Mouse (Mus musculus): Measurements from ENCODE around the gene Grm3. TPM values are rescaled to one million over a fixed set of nuclear protein-coding genes. Genes with fewer than 3 reads are reported as not detected.

Grm3 gene
- total RNA-seq, 2 experiments from 2014 or later = not detected

DNA sequence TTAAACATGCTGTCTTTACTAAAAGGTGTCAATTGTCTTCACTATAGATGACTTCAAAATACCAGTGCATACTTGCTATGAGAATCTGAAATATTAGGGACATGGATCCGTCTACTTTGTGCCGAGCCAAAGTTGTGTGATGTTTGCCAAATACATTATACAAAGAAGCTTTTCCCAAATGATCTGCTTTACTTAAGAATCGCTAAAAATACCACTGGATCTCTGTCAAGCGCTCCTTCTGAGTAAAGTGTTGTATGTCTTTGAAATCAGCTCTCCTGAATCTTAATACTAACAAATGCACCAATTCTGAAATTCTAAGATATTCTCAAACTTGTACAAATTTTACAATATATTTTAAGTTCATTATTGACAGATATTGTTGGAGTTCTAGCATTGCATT lies 100.6 kb downstream of the Grm3 start:
- no peak for ATAC-seq (replicated peaks; ENCODE audit: poor library complexity)

DNA sequence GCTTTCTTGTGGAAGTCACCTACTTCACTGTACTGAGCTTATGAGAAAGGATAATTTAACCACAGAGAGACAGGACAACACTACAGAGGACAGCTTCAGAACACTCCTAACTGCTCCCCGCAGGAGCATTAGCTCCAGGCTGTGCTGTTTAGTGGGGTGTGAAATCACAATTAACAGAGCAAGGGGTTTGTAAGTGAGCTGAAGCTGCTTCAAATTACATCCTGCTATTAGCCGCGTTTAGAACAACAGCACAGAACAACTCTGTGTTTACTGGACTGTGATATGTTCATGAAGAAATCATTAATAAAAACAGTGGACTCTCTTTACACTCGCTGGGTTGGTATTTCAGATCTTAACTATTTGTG lies 101.9 kb downstream of the Grm3 start:
- no peak for ATAC-seq (replicated peaks; ENCODE audit: poor library complexity)

DNA sequence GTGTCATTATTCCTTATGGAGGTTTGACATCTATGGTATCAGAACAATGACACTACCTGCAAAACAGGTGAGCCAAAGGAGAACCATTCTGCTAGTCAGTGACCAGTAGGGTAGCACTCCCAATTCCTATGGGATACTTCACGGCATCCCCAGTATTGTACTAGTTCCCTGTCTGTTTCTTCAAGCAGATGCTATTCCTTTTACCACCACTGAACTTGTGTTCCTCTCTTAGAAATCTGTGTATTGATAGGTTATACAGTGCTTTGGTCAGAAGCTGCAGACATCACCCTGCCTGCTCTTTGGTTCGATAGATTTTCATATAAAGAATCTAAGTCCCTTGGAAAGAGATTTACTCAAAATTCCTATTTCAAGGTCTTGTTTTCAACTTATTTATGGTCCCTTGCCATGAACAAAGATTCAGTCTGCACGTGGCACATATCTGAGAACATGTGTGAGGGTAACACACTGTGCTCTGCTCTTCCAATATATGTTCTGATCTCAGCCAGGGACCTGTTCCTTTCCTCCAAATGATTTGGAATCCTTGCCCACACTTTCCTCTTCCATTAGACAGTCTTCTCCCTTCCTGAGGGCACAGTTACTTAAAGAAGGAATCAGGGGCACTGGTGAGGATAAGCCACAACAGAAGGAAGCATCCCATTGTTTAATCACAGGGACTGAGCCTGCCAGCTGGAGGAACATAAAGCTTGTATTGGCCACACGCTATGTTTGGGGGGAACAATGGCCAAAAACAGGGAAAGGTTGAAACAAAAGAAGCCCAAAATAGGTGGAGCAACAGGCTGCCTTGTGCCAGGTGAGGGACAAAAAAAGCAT lies 102.5 kb downstream of the Grm3 start:
- ATAC-seq (replicated peaks; ENCODE audit: poor library complexity) = no peak

DNA sequence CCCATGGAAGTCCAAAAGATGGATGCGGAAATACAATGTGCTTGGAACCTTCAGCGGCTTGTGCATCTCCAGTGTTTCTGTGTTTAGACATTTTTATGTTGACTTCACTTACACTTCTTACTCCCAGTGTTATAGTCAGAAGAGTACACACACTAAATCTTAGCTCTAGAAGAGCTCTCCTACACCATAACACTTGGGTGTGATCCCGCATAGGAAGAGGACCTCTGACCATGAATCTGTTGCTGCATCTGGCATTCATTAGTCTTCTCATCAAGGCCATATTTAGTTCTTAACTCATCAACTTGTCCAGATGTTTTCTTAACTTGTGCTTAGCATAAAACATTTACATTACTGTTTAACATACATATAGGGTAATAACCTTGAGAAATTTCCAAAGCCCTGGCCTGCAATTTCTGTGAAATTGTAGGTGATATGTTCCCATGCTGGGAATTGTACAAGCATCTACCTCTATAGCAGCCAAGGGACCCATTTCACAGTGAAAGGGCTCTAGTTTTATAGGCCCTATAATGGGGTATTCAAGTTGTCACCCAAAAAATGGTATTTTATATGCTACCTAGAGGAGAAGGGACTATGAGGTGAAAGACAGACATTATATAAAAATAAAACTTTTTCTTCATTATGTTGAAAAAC lies 103.4 kb downstream of the Grm3 start:
- ATAC-seq (replicated peaks; ENCODE audit: poor library complexity) = no peak

DNA sequence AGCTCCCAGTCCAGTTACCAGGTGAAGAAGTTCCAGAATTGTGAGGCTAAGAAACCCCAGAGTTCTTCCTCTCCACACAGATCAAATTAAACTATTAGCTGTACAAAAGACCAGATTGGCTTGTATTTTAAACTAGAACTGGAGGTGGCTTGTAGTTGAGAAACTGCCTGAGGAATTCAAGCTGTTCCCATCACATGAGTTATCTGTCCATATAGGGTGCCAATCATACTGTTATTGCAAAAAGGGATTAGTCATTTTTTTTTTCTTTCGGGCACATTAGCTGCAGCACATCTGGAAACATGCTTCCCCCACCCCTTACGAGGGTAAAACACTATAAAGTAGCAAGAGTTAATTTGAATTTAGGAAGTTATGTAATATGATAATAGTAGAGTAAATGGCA lies 145.9 kb downstream of the Grm3 start:
- ATAC-seq (replicated peaks; ENCODE audit: poor library complexity) = no peak

DNA sequence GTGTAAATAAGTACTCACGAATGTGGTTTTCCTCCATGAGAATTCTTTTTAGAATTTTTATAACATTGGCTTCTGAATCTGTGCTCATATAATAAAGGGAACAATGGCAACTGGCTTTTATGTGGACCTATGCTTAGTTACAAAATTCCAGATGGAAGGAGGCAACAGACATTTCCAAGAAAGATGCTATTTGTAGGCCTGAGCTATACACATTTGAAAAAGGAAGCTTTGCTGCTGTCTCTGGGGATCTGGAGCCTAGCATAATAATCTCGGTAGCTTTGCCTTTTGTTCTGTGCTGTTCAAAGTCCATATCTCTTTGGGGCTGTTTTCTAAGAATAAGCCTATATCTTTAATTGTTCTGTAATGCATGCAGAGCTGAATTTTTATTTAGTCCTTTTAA lies 146.4 kb downstream of the Grm3 start:
- ATAC-seq (replicated peaks; ENCODE audit: poor library complexity) = no peak

DNA sequence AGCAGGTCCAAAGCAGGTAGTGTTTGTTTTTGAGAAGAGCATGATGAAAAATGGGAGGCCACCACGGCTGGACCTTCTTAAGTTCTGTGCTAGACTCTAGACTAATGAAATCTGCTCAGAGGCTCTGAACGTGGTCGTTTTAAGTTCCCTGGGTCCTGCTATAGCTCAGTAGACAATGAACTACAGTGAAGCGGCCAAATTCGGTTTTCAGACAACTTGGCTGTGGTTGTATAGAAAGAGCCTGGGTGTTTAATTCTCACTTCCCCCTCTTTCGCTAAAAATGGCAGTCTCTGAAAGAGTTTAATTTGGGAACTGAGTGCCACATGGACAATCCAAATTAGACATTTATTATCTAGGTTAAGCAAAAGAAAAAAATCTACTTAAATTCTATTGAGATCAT lies 154.0 kb downstream of the Grm3 start:
- ATAC-seq (replicated peaks; ENCODE audit: poor library complexity) = no peak

DNA sequence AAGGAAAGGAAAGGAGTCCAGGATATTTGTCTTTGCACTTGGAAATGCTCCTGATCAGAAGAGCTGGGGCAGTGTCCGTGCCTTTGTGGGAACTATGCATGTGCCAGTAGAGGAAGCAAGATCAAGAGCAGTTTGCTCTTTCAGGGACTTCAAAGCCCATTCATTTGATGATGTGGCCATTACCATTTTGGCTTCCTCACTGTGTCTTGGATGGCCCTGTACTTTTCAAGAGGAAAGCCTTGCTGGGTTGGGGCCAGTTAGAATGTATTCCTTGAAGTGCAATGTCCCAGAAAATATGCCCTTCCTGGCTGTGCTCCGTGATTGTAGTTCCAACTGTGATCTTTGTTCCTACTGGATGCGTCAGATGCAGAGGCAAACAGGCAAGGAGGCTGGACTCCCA lies 167.3 kb downstream of the Grm3 start:
- ATAC-seq (replicated peaks; ENCODE audit: poor library complexity) = no peak

DNA sequence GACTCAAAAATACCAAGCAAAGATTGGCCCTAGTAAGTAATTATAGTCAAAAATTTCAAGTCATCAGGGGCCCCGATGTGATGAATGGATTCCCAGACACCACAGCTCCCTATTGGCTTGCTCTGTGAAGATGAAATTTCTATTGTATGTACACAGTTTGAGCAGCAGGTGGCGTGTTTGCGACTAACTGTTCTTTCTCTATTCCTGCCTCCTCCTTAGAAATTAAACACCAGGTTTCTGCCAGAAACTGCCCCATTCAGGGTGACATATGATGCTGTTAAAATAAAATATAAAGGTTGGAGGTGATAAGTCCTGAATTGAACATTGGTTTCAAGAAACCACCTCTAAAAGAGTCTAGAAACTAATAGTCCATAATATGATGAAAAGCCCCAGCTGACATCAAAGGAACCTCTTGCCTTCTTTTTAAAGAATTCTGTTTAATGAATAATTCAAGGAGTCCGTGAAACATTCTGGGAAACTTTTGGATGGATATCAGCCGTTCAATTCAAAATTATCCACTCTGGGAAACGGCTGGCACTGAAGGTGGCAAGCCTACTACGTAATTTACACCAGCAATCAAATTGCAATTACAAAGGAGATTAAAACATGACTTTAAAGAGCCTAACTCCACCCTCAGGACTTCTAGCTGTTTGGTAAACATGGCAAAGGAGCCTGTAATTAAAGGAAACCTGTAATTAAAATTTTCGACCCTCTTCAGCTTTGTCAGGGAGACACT lies 184.0 kb downstream of the Grm3 start:
- ATAC-seq (replicated peaks; ENCODE audit: poor library complexity) = no peak

DNA sequence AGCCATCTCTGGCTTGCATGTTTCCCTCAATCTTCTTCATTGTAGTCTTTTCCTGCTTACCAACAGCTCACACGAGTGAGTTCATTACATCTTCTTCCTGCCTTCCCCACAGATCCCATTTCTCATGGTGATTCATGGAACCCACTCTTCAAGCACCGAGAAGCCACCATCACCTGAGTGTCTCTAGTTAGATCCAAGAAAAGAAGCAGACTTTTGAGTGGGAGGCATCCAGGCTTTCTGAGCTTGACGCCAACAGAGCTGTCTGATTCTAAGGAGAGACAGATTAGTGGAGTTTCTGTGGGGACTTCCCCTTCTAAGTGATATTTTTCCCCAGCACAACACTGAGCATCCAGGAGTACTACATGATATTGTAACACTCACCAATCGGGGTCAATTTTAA lies 199.5 kb downstream of the Grm3 start:
- no peak for ATAC-seq (replicated peaks; ENCODE audit: poor library complexity)

DNA sequence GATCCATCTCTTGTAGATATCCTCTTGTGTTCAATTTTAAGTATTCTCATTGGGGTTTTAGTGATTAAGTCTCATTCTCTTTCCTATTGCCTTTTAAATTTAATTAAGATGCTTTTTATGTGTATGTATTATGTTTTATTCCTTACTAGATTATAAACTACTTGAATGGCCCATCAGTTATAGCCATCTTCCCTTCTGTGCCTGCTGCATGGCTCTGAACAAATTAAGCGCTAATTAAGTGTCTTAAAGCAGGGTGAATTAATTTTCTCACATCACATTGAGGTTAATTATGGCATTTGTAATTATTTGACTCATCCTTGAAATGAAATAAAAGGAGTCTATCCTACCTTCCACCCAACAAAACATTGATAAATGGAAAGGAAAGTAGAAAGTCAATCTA lies 213.9 kb downstream of the Grm3 start:
- no peak for ATAC-seq (replicated peaks; ENCODE audit: poor library complexity)

DNA sequence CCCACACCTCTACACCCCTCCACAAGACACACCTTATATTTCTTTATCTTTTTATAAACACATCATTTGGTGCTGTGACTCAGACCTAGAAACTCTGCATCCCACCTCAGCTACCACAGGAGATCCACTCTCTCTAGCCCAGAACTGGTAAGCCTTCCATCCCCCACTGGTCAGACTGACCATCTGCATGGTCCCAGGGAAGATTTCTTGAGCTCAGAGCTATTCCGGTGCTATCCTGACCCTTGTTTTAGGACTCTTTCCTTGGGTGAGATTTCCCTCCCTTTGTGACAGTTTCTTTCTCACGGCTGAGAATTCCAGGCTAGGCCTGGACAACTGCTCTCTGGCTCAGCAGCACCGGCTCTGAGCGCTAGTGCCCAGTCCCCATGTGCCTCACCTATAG lies 227.7 kb downstream of the Grm3 start:
- no peak for ATAC-seq (replicated peaks; ENCODE audit: poor library complexity)

DNA sequence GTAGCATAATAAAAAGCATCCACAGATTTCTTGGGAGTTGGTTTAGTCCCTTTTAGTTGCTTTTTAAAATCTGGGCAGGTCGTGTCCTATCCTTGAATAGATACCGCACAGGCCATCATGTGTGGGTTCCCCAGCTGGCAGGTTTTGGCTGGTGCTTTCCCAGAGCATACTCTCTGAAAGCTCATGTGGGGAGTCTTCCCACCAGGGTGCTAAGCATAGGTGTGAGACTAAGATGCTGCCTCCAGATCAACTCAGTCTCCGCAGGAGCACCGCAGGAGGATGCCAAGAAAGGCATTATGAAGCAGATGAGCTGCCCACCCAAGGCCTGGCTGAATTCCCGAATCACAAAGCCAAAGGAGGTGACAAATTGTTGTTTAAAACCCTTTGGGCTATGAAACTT lies 229.5 kb downstream of the Grm3 start:
- no peak for ATAC-seq (replicated peaks; ENCODE audit: poor library complexity)

DNA sequence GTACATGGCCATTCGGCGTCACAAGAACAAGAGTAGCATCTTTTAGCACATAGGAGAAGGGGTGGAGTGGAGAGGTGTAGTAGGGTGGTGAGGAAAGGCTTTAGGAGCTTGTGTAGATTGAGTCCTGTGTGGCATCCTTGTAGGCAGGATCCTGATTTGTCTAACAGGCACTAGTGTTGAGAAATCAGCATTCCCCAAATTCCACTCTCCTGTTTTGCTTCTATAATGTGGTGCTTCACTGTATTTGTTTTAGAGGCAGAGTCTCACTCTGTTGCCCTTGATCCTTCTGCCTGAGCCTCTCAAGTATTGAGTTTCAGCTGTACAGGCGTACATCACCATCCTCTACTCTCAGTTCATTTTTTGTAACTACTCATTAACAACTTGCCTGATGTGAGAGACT lies 247.4 kb downstream of the Grm3 start:
- ATAC-seq (replicated peaks; ENCODE audit: poor library complexity) = no peak

DNA sequence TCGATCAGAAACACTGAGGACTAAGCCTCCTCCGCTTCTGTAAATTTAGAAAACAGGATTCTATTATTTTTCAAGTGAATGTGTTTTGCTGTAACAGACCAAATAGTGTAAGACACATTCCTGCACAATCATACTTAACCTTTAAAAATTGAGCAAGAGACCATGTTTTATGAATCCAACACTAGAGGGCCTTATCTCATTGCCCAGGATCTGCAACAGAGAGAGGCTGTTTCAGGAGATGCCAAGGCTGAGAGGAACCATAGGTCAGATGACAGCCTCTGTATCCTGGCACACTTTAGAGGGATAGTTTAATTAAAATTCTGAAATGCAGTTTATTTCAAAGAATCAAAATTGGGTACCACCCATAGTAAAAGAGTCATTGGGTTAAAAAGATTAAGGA lies 271.7 kb downstream of the Grm3 start:
- ATAC-seq (replicated peaks; ENCODE audit: poor library complexity) = no peak

DNA sequence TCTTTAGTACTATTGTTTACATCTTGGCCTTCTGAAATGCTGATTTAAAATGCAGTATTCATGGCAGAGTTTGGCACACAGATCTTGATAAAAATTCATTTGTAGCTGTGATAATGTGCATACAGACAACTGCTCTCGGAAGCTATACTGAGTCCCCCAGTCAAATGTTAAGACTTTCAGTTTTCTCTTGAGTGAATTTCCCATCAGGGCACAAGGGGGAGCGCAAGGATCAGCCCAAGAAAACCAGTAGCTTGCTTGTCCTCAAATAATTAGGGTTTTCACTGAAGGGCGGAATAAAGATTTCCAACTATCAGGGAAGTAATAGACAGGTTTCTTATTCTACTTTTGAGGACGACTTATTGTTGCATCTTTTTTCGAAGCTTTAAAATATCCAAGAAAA lies 275.4 kb downstream of the Grm3 start:
- no peak for ATAC-seq (replicated peaks; ENCODE audit: poor library complexity)

DNA sequence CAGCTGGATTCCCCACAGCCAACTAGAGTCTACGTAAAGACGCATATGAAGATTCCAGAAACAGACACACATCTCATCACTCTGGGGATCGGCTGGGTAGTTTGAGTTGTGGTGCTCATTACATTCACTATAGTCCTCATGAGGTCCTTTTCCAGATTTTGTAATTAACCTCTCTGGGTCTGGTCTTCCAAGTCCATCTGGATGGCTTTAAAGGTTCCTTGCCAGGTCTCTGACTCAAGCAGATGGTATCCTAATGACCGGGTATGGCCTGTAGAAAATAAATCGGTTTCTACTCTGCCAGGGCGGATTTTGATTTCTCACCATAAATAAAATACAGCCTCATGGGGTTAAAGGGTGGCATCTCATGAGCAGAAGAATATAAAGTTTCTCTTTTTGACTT lies 276.0 kb downstream of the Grm3 start:
- no peak for ATAC-seq (replicated peaks; ENCODE audit: poor library complexity)

DNA sequence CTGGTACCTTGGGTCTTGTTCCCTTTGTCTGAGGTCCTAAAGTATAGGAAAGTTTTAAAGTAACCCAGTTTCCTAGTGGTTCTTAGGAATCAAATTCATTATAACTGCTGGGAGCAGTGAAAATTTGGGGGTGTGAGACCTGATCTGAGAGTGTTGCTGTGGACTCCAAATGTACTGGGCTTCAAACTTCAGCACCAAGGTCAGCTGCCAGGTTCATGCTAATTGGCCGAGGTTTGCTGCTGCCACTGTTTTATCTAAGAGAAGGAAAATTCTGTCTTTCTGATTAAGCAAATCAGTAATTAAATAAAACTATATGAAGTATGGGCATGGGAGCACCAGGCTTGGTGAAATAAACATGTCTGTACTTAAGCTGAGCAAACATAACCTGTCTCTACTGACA lies 278.8 kb downstream of the Grm3 start:
- ATAC-seq (replicated peaks; ENCODE audit: poor library complexity) = no peak
